Mouse (Mus musculus) megakaryocyte, embryonic 14.5 days (primary cell): ENCODE measurements around the gene Akr1c14.

Source experiments
- FLI1 ChIP-seq: IDR thresholded peaks from 2 replicates; pipeline ENCODE4 v1.6.1; 2012; ENCODE audit warnings: low read length, inconsistent platforms, mixed read lengths
- GATA1 ChIP-seq: IDR thresholded peaks from 3 replicates; pipeline ENCODE4 v1.6.1; 2012; ENCODE audit warnings: mixed read lengths, low read length, inconsistent platforms, borderline replicate concordance

GRCm38 (mm10) chr13:4048226-4048625 is 585 bp upstream of the Akr1c14 start:
- TF ChIP-seq GATA1: no peak
- no peak for TF ChIP-seq FLI1
